Mouse (Mus musculus): ENCODE results near the gene Atp5f1. TPM values are rescaled to one million over a fixed set of nuclear protein-coding genes. Genes with fewer than 3 reads are reported as not detected.
"Not testable (repeated sequence)": the region's sequence is repeated elsewhere in the genome, so short reads cannot be mapped to it uniquely, and the experiment has no call there.

Atp5f1 gene
- 100 to 1,000 TPM; 298 to 310 TPM for total RNA-seq (2021)

DNA sequence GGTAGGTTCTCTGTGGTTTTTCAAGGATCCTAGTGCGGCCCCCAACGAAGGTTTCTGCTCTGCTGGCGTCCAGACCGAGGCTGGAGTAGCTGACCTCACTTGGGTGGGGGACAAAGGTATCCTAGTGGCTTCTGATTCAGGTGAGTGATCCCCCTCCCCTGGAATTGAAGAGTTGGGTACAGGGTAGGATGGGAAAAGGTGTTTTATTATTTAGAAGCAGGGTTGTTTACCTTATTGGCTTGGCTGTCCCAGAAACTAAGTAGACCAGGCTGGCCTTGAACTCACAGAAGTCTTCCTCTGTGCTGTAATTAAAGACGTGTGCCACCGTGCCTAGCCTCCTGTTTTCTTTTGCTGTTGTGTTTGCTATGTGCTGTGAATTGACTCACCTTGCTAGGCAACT lies at the start of gene Atp5f1:
Gene Atp5f1, minus strand, starts transcription at position 101 of the 400 bp plus-strand sequence.
- intact Hi-C loops (cut with DNase I) = loop anchor here (5.0 kb wide), 1 partner anchor 273 kb away; the partner anchor contains the start of gene Ddx20
- DNase-seq (ENCODE audit: extremely low spot score in 1 of 2, low spot score in 2 of 2) = no peak

DNA sequence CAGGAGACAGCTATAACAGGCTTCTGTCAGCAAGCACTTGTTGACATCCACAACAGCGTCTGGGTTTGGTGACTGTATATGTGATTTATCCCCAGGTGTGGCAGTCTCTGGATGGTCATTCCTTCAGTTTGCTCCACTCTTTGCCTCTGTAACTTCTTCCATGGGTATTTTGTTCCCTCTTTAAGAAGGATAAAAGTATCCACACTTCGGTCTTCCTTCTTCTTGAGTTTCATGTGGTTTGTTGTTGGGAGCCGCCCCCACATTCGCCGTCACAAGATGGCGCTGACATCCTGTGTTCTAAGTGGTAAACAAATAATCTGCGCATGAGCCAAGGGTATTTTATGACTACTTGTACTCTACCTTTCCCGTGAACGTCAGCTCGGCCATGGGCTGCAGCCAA lies 43.5 kb upstream of the Atp5f1 start:
- DNase-seq (ENCODE audit: extremely low spot score in 1 of 2, low spot score in 2 of 2); intact Hi-C loops (cut with DNase I): not testable (repeated sequence)

DNA sequence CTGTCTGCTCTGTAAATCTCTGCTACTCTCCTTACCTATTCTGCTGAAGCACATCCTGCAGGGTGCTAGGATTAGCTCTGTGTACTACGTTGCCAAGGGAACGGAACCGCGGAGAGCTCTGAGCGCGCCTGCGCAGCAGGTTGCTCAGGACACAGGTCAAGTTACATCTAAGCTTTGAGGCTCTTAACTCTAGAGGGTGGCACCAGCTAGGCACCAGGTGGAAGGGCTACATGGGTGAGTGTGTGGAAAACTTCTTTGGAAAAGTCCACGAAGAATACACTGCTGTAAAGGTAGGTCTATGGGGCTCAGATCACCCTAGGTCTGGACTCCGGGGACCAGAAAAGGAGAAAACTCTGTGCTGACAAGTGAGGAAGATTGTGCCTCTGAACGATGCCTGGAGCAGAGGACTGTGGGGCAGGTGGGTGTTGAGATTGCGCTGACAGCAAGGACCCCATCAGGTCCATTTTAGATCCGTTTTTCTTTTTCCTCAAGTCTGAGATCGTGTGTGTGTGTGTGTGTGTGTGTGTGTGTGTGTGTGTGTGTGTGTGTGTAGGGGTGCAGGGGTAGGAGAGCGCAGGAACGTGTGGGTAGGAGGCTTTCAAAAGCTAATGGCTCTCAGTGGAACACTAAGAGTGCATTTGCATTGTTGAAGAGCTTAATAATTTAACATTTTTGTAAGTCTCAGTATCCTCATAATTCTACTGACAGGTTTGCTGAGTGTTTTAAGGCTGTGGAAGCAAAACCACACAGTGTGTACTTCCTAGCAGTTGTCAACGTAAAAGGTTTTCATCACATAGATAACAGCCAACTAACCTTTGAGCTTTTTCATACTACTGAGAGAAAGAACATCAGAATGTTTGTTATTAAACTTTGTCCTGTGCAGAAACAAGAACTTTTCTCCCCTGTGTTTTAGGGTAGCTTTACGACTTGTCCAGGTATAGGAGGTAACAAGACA lies 41.8 kb upstream of the Atp5f1 start:
- peak; percentile 14 to 31 for DNase-seq (ENCODE audit: extremely low spot score in 1 of 2, low spot score in 2 of 2)
- intact Hi-C loops (cut with DNase I) = no loop called here

DNA sequence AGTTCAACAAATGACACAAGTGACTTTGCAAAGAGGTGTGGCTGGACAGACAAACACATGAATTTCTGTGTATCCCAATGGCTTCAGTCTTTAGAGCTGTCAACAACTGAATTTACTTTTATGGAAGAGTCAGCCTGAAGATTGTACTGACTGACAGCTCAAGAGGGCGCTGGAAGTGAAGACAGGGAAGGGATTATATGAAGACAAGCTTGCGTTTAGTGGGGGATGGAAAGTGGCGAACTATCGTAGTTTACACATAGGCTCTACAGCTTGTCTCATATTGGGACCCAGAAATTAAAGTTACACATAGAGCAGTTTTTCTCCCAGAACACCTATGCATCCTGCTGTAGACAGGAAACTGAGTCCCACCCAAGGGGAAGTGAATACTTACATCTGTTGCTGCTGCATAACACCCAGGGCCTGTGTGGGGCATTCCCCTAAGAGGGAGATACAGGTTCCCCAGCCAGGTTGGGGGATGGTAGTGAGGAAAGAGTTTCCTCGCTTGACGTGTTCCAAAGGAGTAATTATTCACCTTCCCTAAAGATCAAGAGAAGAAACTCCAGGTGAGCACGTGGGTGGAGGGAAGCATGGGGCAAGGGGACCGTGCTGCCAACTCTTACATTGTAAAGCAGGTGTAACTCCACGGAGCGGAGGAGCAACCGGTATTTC lies 40.9 kb upstream of the Atp5f1 start:
- DNase-seq (ENCODE audit: extremely low spot score in 1 of 2, low spot score in 2 of 2) = no peak
- intact Hi-C loops (cut with DNase I) = no loop called here

DNA sequence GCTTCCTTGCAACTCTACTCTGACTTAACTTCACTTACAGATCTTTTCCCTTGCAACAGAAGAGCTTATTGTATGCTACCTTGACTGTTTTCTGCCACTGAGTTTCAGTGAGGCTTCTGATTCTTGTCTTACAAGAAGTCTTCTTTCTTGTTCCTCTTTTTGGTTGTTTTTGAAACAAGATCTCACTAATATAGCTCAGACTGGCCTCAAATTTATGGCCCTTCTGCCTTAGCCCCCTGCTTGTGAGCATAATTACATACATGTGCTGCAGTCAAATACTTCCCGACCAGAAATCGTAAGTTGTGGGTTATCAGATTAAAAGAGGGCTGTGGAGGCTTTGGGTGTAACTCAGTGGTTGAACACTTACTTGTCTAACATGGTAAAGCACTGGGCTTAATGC lies 34.8 kb upstream of the Atp5f1 start:
- intact Hi-C loops (cut with DNase I) = loop anchor here (5.0 to 10.0 kb wide), 2 partner anchors 453 to 880 kb away; no protein-coding TSS in a partner anchor
- no peak for DNase-seq (ENCODE audit: extremely low spot score in 1 of 2, low spot score in 2 of 2)

DNA sequence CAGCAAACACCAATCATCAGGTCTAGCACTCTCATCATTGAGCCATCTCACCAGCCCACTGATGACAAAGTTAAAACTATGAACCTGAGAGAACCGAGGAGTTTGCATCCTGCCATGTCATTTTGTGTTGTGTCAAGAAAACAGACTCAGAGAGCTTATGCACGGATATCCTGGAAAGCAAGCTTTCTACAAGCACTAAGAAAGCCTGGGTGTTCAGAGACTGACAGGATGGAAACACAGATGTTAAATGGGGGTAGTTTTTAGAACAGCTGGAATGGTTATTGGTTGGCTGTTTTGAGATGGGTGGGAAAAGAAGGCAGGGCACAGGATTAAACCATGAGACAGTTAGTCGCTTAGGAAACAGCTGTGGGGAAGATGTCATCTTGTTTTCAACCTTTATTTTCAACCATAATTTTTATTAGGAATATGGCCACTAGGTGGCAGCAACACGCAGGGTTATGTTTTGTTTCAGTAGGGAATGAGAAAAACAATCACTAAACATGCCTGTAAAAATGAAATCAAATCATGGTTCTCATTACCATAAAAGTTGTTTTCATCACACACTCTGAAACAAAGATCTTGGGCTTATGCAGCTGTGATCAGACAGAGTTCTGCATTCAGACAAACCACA lies 31.9 kb upstream of the Atp5f1 start:
- intact Hi-C loops (cut with DNase I) = loop anchor here (5.0 to 10.0 kb wide), 2 partner anchors 456 to 883 kb away; no protein-coding TSS in a partner anchor
- DNase-seq (ENCODE audit: extremely low spot score in 1 of 2, low spot score in 2 of 2) = peak in 1 of 2 experiments; percentile 38

DNA sequence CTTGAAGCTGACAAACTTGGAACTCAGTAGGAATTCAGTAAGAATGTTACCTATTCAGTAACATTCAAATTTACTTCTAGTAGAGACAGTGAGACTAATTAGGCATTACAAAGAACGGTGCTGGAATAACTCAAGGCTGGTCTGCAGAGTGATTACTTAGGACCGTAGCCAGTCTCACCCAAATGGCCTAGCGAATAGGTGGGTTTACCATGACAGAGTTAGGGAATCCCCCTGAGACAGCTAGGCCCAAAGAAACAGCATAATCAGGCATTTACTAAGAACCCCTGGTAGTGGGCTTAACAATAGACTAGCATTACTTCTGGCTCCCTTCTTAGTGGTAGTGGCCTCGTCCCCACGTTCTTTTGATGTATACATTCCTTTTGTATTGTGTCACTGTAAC lies 29.7 kb upstream of the Atp5f1 start:
- intact Hi-C loops (cut with DNase I) = loop anchor here (5.0 to 10.0 kb wide), 2 partner anchors 458 to 885 kb away; no protein-coding TSS in a partner anchor
- DNase-seq (ENCODE audit: extremely low spot score in 1 of 2, low spot score in 2 of 2) = not testable (repeated sequence)

DNA sequence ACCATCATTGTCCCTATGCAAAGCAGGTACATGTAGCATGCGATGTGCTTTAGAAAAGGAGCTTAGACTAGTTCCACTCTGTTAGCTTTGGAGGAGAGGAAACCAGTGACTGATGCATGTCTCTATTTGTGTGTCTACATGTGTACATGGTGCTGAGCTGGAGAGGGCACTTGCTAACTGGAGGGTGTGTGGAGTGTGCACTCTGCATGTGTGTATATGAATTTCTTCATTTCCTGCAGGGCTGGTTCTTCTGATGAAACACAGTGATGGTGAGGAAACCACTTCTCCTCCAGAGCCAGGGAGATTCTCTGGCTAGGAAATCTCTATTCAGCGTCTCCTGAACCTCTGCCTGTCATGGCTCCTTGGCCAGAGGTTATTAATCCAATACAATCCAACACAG lies 14.3 kb upstream of the Atp5f1 start:
- intact Hi-C loops (cut with DNase I) = no loop called here
- DNase-seq (ENCODE audit: extremely low spot score in 1 of 2, low spot score in 2 of 2) = no peak

DNA sequence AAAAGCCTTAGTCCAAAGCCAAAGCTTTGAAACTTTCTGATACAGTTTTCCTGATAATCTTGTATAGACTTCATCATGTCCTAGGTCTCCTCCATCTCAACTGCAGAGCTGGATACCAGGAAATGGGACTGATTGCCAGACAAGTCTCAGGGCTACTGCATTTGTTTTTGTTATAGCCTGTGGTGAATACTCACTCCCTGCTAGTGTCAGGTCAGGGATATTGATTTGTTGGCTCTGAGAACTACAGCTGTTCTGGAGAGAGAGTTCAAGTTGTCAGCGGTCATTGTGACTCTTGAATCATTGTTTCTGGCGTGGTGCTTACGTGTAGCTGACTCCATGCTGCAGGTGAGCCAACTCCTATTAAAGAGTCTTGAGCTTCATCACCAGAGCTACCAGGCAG lies 13.5 kb upstream of the Atp5f1 start, which contains the start of gene Ovgp1:
Gene Ovgp1, plus strand, starts transcription at position 301 of the 400 bp plus-strand sequence.
- no peak for DNase-seq (ENCODE audit: extremely low spot score in 1 of 2, low spot score in 2 of 2)
- intact Hi-C loops (cut with DNase I) = no loop called here

DNA sequence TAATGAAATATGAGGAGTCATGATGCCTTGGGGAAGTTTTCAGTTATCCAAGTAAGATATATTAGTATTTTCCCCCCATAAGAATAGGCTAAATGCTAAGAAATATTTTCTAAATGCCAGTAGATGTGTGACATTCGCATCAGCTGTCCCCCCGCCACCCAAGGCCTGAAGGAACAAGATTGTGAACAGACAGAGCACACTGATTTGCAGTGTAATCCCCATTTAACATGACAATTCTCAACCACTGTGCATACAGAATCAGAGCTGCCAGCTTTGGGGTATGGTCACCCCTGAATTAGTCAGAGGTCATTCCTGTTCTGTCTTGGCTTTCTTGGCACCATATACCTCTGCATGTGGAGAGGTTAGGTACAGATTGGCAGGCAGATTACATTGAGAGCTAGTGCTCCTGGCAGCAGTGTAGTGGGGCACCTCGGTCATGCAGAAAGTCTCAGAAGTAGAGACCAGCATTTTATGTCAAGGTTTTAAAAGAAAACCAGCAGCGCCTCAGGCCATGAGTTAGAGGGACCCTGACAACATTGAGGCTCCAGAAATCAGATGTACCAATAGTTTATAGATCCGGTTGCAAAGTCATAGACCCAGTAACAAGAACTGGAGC lies 12.0 kb upstream of the Atp5f1 start:
- intact Hi-C loops (cut with DNase I) = no loop called here
- DNase-seq (ENCODE audit: extremely low spot score in 1 of 2, low spot score in 2 of 2) = no peak

DNA sequence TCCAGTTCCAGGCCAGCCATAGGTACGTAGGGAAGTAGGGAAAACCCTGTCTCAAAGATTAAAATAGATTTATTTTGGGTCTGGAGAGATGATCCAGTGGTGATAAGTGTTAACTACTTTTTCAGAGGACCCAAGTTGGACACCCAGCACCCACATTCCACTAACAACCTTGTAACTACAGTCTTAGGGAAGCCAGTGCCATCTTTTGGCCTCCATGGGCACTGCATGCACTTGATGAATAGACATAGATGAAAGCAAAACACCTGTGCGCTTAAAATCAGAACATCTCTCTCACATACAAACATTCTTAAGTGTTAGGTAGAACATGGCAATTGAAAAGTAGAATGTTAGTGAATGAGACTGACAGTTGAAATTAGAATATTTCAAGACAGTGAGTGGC lies 801 bp upstream of the Atp5f1 start:
- no peak for DNase-seq (ENCODE audit: extremely low spot score in 1 of 2, low spot score in 2 of 2)
- intact Hi-C loops (cut with DNase I) = no loop called here

DNA sequence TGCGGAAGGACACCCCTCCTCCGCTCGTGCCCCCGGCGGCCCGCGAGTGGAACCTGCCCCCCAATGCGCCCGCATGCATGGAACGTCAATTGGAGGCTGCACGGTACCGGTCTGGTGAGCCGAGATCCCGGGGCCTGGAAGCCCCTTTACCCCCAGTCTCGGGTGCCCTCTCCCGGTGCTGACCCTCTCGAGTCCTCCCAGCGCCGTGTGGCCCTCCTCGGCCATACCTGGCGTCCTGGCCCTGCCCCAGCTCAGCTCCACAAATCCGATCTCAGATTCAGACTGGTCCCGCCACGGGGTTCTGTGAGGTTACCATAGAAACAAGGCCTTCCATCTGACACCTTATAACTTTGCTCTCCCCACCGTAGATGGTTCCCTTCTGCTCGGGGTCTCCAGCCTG lies 314 bp downstream of the Atp5f1 start:
- intact Hi-C loops (cut with DNase I) = loop anchor here (5.0 kb wide), 1 partner anchor 272 kb away; the partner anchor contains the start of gene Ddx20
- DNase-seq (ENCODE audit: extremely low spot score in 1 of 2, low spot score in 2 of 2) = peak in 1 of 2 experiments; percentile 68

DNA sequence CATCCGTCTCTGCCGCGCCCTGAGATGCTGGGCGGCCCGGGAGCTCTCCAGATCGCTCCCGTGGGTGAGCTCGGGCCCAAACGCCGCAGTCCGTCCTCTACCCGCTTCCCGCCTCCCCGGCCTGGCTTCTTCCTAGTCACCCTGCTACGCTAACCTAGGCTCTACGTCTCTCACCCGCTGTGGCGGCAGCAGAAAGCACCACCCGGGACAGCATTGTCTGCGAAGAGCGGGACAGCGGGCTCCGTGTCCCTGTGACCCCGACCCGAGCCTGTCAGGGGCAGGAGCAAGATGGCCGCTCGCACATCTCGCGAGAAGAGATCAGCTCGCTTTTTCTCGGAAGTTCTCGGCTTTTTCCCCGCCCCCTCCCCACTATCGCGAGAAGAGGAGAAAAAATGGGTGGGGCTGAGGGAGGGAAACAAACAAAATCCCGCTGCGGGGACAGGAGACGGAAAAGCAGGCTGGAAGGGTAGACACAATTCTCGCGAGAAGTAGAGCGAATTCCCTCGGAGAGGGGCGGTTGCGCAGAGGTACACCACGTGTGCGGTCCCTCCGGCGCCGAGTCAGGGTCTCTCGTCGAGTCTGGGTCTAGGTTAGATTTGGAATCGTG lies 822 bp downstream of the Atp5f1 start, which contains the start of gene Wdr77:
Gene Wdr77, plus strand, starts transcription at position 396 of the 607 bp plus-strand sequence.
- intact Hi-C loops (cut with DNase I) = loop anchor here (5.0 kb wide), 1 partner anchor 272 kb away; the partner anchor contains the start of gene Ddx20
- DNase-seq (ENCODE audit: extremely low spot score in 1 of 2, low spot score in 2 of 2) = peak; percentile 96

DNA sequence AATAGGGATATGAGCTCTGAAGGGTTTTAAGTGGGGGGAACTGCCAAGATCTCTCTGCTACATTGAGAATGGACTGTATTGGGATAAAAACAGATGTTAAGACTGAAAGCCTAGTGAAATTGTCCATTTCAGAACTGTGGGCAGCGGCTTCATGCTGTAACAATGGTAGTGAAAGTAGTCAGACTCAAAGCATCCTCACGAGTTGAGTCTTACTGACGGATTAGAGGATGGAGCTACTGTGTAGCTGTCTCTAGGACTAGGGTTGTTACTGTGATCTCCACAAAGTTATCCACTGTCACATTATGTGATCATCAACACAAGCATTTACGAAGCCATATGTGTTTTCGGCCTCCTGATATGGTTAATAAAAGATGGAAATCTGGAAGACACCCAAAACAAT lies 1.7 kb downstream of the Atp5f1 start:
- intact Hi-C loops (cut with DNase I) = loop anchor here (5.0 kb wide), 1 partner anchor 271 kb away; the partner anchor contains the start of gene Ddx20
- DNase-seq (ENCODE audit: extremely low spot score in 1 of 2, low spot score in 2 of 2) = no peak

DNA sequence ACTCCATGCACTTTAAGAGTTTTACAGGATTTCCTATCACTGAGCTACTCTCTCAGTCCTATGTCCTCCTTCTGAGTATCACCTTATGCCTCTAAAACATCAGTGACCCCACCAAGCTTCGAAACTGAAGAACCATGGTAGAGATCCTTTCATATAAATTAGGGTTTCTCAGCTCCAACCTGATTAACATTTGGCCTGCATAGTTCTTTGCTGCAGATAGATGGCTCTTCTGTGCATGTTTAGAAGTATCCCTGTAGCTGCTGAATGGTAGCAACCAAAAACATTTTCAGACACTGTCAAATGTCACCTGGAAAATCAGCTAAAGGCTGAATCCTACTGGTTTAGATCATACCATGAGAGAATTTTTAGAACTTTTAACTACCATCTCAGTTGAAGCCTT lies 2.7 kb downstream of the Atp5f1 start:
- intact Hi-C loops (cut with DNase I) = loop anchor here (5.0 kb wide), 1 partner anchor 270 kb away; the partner anchor contains the start of gene Ddx20

DNA sequence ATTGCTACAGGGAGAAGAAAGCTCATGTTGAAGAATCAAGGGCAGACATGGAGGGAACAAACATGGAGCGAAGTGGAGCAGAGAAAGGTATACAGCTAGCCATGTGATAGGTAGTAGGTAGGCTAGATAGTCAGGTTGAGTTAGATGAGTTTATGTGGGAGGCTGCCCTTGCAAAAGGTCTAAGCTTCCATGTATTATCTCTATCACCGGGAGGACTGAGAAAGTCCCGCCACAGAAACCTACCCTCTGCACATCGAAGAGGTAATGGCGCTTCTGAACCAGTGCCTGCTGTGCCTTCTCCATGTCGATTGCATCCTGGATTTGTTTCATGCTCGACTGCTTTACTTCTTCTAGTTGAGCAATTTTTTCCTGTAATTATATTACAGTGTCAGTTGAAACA lies 8.6 kb downstream of the Atp5f1 start:
- intact Hi-C loops (cut with DNase I) = no loop called here
- no peak for DNase-seq (ENCODE audit: extremely low spot score in 1 of 2, low spot score in 2 of 2)

More for the DNA sequence above, 2.7 kb downstream of the Atp5f1 start:
- no peak for DNase-seq (ENCODE audit: extremely low spot score in 1 of 2, low spot score in 2 of 2)

DNA sequence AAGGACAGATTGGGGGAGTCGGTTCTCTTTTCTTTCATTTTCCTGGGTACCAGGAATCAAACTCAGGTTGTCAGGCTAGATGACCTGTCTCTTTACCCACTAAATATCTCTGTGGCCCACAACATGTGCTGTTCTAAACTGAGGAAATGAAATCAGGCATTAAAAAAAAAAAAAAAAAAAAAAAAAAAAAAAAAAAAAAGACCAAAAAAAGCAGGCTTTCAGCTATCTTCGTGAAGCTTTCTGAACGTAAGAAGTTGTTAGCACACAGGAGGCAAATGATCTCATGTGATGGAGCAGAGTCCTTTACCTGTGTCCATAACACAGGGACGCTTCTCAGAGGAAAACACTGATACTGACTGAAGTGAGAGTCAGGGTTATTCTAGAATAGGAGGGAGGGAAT lies 23.8 kb downstream of the Atp5f1 start:
- intact Hi-C loops (cut with DNase I) = no loop called here
- no peak for DNase-seq (ENCODE audit: extremely low spot score in 1 of 2, low spot score in 2 of 2)

DNA sequence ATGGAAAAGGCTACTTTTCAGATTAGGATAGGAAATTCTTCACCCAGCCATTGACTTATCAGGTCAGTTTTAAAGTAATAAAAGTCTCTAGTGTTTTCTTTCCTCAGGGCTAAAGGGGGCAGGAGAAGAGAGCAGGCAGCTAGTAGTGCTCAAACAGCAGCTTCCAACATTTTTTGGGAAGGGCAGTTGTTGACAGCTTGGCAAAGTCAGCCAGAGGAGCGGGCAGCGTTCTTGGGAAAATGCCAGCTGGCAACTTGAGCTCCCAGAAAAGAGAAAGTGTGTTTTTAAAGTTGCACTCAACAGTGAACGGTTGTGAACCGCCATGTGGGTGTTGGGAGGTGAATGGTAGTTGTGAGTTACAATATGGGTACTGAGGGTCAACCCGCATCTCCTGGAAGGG lies 24.9 kb downstream of the Atp5f1 start:
- intact Hi-C loops (cut with DNase I) = no loop called here
- DNase-seq (ENCODE audit: extremely low spot score in 1 of 2, low spot score in 2 of 2) = peak; percentile 27 to 59
